Mouse (Mus musculus) ZHBTc4 (cell line): ENCODE measurements around the gene Coro7.
"Not testable (repeated sequence)": the region's sequence is repeated elsewhere in the genome, so short reads cannot be mapped to it uniquely, and the experiment has no call there.

Experiments
- DNase-seq: peaks from one replicate; pipeline ENCODE4 v3.0.0-alpha.2; 2011; ENCODE audit warnings: low read depth, low spot score

Coro7 gene

GRCm38 (mm10) chr16:4682628-4683179 is 3.1 kb upstream of the Coro7 start:
- no peak for DNase-seq

DNA sequence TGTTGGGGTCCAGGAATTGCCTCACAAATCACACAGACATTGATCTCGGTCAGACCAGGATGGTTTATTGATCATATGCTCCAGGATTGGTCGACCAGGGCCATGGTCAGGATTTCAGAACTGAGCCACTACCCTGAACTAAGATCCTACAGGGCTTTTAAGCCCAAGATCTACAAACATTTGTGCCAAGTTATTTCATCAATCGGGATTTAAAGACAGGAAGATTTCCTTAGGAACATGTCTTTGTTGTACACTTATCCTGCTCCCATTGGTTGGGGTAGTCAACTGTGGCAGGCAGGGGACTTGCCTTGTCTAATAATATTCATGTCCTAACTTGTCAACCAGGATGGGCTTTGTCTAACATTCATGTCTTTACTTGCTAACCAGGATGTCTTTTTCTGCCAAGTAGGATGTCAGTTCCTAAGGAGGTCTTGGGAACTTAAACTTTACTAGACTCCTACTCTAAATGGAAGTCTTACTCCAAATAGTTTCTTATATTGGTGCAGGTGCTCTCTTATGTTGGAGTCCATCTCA is 1.4 kb upstream of the Coro7 start:
- DNase-seq = not testable (repeated sequence)

DNA sequence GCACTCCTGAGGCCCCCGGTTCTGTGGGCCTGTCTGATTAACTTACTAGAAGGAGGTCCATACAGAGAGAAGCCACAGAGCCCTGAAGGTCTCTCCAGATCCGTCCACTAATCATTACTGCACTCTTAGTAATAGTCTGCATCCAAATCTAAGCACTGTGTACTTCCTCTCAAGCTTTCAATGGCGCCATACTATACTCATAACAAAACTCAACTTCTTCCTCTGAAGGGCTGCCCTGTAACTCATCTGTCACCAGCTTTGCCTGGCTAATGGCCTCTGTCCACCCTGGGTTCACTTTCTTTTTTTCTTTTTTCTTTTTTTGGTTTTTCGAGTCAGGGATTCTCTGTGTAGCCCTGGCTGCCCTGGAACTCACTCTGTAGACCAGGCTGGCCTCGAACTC is 1.5 kb downstream of the Coro7 start:
- no peak for DNase-seq

DNA sequence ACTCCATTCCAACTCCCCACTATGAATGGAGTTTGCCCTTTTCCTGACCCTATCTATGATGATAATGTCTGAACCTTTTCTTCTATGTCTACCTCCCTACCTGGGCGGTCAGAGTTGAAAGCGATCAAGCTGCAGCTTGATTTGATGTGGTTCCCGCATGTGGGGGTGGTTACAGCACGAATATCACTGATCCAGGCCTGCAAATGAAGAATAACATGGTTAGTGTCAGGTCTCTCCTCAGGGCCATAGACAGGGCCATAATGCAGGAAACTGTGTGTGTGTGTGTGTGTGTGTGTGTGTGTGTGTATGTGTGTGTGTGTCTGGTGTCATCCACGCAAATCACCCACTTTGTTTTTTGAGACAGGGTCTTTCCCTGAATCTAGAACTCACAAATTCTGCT is 2.7 kb downstream of the Coro7 start:
- DNase-seq = no peak

- DNase-seq = no peak
These were observed 5.5 kb downstream of the Coro7 start for GRCm38 (mm10) chr16:4674091-4674490.

DNA sequence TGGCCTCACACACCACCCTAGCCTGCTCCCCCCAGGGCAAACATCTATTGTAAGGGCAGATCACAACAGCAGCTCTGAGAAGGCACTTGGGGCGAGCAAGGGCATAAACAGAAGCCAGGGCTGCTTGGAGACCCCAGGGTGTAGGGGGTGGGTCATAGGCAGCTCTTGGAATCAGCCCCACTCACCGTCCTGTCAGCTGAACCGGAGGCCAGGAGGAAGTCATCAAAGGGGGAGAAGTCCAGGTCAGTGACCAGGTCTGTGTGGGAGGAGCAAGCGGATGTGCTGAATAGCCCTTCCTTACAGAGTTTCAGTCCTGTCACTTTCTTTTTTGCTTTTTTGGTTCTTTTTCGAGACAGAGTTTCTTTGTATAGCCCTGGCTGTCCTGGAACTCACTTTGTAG is 9.3 kb downstream of the Coro7 start:
- DNase-seq = no peak

GRCm38 (mm10) chr16:4667190-4667808 is 12.3 kb downstream of the Coro7 start:
- DNase-seq = peak; percentile 86

GRCm38 (mm10) chr16:4665726-4666125 is 13.9 kb downstream of the Coro7 start:
- no peak for DNase-seq

DNA sequence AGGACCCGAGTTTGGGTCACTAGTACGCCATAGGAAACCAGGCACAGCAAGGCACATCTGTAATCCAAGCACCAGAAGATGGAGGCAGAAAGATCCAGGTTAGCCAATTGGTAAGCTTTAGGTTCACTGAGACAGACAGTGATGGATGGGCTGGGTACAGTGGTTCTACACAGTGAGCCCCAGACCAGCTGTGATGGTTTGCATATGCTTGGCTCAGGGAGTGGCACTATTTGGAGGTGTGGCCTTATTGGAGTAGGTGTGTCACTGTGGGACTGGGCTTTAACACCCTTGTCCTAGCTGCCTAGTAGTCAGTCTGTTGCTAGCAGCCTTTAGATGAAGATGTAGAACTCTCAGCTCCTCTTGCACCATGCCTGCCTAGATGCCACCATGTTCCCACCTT is 15.8 kb downstream of the Coro7 start:
- DNase-seq = peak; percentile 60

GRCm38 (mm10) chr16:4661605-4662004 is 18.0 kb downstream of the Coro7 start:
- no peak for DNase-seq

DNA sequence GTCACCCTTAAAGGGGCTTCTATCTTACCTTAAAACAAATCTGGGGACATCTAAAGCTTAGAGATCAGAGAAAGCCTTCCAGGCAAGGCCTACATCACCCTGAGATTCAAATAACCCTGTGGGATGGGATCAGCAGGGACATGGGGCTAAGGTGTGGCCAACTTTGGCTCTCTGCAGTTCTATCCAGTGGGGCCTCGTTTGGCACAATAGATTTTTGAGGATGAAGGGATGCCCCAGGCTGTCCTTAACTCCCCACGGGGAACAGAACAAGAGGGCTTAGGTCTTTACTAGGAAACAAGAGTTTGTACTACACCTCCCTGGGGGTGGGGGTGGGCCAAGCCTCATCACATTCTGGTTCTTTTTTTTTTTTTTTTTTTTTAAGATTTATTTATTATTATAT is 20.3 kb downstream of the Coro7 start:
- no peak for DNase-seq

- DNase-seq = peak; percentile 12
These were observed 20.8 kb downstream of the Coro7 start for GRCm38 (mm10) chr16:4658781-4659245.

- no peak for DNase-seq
These were observed 23.0 kb downstream of the Coro7 start for GRCm38 (mm10) chr16:4656571-4657081.

- DNase-seq = peak; percentile 43
These were observed 23.6 kb downstream of the Coro7 start for GRCm38 (mm10) chr16:4655764-4656570.

GRCm38 (mm10) chr16:4655251-4655734 is 24.3 kb downstream of the Coro7 start:
- no peak for DNase-seq

GRCm38 (mm10) chr16:4654706-4655105 is 24.9 kb downstream of the Coro7 start:
- no peak for DNase-seq

DNA sequence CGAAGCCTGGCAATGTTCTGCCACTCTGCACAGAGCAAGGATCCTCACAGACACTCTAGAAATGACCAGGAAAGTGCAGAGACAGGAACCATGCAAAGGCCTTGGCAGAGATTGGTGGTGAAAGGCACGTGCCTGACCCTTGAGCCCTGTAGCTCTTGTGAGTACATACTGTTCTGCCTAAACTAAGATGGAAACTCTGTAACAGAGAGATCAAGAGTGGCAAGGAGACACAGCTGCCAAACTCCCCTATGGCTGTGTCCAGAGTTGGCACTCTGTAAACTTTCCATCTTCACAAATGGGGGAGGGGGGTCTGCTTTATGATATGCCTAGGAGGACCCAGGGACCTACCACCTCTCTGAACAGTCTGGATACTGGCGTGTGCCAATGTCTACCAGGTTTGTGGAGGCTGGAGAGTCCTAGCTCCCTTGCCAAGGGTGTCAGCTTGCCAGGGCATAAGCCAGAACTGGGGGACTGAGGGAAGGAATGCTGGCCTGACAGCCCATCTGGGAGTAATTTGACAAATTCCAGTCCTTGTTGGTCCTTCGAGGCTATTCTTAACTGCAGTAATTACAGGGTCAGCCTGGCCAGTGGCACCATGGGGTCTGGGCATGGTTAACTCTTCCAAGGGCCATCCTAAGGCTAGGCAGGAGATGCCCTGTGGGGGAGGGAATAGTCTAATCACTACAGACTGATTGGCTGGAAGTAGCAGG is 26.7 kb downstream of the Coro7 start:
- DNase-seq = no peak

DNA sequence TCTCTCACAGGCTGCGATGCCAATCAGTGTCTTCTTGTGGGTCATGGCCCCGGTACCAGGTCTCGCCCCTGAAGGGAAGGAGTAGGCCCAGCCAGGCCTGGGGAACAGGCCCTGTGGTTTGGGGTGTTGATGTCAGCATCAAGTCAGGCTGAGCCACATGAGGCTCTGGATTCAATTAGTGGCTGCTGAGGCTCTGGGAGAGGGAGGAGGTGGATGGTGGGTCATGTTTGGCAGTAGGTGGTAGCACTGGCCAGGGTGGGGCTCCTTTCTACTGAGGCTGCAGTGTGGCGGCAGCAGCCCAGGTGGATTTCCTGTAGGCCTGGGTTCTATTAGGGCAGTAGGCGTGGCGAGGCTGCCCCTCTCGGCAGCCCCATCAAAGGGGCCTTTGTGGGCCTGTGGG is 28.0 kb downstream of the Coro7 start:
- no peak for DNase-seq

- no peak for DNase-seq
These were observed 28.5 kb downstream of the Coro7 start for GRCm38 (mm10) chr16:4651081-4651480.

- no peak for DNase-seq
These were observed 29.4 kb downstream of the Coro7 start for GRCm38 (mm10) chr16:4650161-4650560.

DNA sequence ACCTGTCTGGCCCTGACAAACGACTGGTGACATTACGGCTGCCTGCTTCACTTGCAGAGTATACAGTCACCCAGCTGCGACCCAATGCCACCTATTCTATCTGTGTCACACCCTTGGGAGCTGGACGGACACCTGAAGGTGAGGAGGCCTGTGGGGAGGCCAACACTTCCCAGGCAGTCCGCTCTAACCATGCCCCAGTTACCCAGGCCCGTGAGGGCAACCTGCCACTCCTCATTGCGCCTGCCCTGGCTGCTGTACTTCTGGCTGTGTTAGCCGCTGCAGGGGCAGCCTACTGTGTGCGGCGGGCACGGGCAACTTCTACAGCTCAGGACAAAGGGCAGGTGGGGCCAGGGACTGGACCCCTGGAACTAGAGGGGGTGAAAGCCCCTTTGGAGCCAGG is 29.9 kb downstream of the Coro7 start:
- no peak for DNase-seq

DNA sequence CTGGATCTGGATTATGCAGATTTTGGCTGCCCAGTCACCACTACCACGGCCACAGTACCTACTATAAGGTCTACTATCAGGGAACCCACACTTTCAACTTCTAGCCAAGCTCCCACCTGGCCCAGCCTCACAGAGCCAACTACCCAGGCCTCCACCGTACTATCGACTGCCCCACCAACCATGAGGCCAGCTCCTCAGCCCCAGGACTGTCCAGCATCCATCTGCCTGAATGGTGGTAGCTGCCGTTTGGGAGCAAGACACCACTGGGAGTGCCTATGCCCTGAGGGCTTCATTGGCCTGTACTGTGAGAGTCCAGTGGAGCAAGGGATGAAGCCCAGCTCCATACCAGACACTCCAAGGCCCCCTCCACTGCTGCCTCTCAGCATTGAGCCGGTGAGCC is 30.4 kb downstream of the Coro7 start:
- no peak for DNase-seq
